Mouse (Mus musculus): Measurements from ENCODE around the gene Gse1.

DNA sequence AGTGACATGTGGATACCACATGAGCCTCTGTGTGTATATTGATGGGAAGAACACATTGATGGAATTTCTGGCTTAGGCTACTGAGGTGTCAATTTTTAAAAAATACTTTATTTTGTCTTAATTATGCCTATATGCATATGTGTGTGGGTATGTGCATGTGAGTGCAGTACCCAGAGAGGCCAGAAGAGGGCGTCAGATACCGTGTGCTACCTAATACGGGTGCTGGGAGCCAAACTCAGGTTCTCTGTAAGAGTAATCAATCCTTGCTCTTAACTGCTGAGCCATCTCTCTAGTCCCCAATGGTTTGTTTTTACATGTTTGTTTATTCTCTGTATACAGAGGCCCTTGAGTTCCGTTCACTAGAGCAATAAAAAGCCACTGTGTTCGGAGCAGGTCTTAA, 19.4 kb downstream of the Gse1 start:
- TF ChIP-seq CTCF (IDR thresholded peaks at IDR 0.05) (peak; percentile 65), POLR2A (IDR thresholded peaks at IDR 0.05; ENCODE audit: insufficient read depth, low read depth, low read length) (no peak), EP300 (IDR thresholded peaks at IDR 0.05; ENCODE audit: insufficient read depth, low read depth, low read length) (no peak)

Data from heart, adult 2 months (tissue).